Mouse (Mus musculus) spleen, adult 18-20 months (tissue): Measurements from ENCODE around the gene Optn.
"Not testable (repeated sequence)": the region's sequence is repeated elsewhere in the genome, so short reads cannot be mapped to it uniquely, and the experiment has no call there.

ENCODE experiments used
- DNase-seq, 2 experiments: peaks; one replicate each; pipeline ENCODE4 v3.0.0; 2022; ENCODE audit warnings: mixed read lengths in 2 of 2

Gene Optn

GRCm38 (mm10) chr2:5063299-5064205 lies at the start of gene Optn:
Optn (minus strand) TSS chr2:5064051.
- DNase-seq = peak; percentile 68 to 83

GRCm38 (mm10) chr2:5112785-5113291 lies 49.0 kb upstream of the Optn start:
- no peak for DNase-seq

- DNase-seq = no peak
Observed at GRCm38 (mm10) chr2:5102891-5103290, 39.0 kb upstream of the Optn start.

GRCm38 (mm10) chr2:5101743-5102245 lies 37.9 kb upstream of the Optn start:
- DNase-seq = no peak

GRCm38 (mm10) chr2:5099176-5099575 lies 35.3 kb upstream of the Optn start:
- DNase-seq = no peak

- no peak for DNase-seq
Observed at GRCm38 (mm10) chr2:5097786-5098445, 34.1 kb upstream of the Optn start.

GRCm38 (mm10) chr2:5095316-5095715 lies 31.5 kb upstream of the Optn start:
- no peak for DNase-seq

- DNase-seq = no peak
Observed at GRCm38 (mm10) chr2:5094876-5095275, 31.0 kb upstream of the Optn start.

- not testable (repeated sequence) for DNase-seq
Observed at GRCm38 (mm10) chr2:5090385-5090784, 26.5 kb upstream of the Optn start.

GRCm38 (mm10) chr2:5087667-5088066 lies 23.8 kb upstream of the Optn start:
- DNase-seq = no peak

- no peak for DNase-seq
Observed at GRCm38 (mm10) chr2:5083739-5084138, 19.9 kb upstream of the Optn start.

GRCm38 (mm10) chr2:5080053-5080787 lies 16.4 kb upstream of the Optn start:
- DNase-seq = no peak

GRCm38 (mm10) chr2:5077937-5078336 lies 14.1 kb upstream of the Optn start:
- DNase-seq = no peak

GRCm38 (mm10) chr2:5077490-5077889 lies 13.6 kb upstream of the Optn start:
- no peak for DNase-seq

GRCm38 (mm10) chr2:5075856-5076255 lies 12.0 kb upstream of the Optn start:
- DNase-seq = no peak

GRCm38 (mm10) chr2:5075432-5075831 lies 11.6 kb upstream of the Optn start:
- no peak for DNase-seq

- DNase-seq = no peak
Observed at GRCm38 (mm10) chr2:5073785-5074184, 9.9 kb upstream of the Optn start.

GRCm38 (mm10) chr2:5067951-5068350 lies 4.1 kb upstream of the Optn start:
- no peak for DNase-seq

GRCm38 (mm10) chr2:5067254-5067653 lies 3.4 kb upstream of the Optn start:
- DNase-seq = not testable (repeated sequence)

- no peak for DNase-seq
Observed at GRCm38 (mm10) chr2:5064247-5064646, 396 bp upstream of the Optn start.

GRCm38 (mm10) chr2:5062496-5063298 lies 1.2 kb downstream of the Optn start:
- DNase-seq = no peak

GRCm38 (mm10) chr2:5061133-5061708 lies 2.6 kb downstream of the Optn start:
- no peak for DNase-seq
